Mouse (Mus musculus) heart, embryonic 12.5 days (tissue): ENCODE data around the gene Kif11. TPM values are rescaled to one million over a fixed set of nuclear protein-coding genes. Genes with fewer than 3 reads are reported as not detected.

ENCODE experiments used
- ATAC-seq: fragments of 200-750 bp; cut with Nextera tagmentation; 2 replicates; pipeline ENCODE4 v1.8.0; 2017; ENCODE audit warnings: moderate TSS enrichment, moderate library complexity; ENCODE audit not compliant: insufficient number of reproducible peaks, low FRiP score
- H3K27ac ChIP-seq: fragments of 300-500 bp; sonication (generic); 2 replicates; pipeline ENCODE4 v1.5.1; 2016; ENCODE audit warnings: mild to moderate bottlenecking, moderate library complexity; ENCODE audit not compliant: poor library complexity, severe bottlenecking
- H3K27me3 ChIP-seq: fragments of 300-500 bp; sonication (generic); replicated peaks from 2 replicates; pipeline ENCODE4 v1.6.1; 2016; ENCODE audit warnings: mild to moderate bottlenecking, moderate library complexity
- H3K36me3 ChIP-seq: fragments of 300-500 bp; sonication (generic); 2 replicates; pipeline ENCODE4 v1.6.1; 2016; ENCODE audit warnings: mild to moderate bottlenecking, moderate library complexity
- H3K4me1 ChIP-seq: fragments of 300-500 bp; sonication (generic); replicated peaks from 2 replicates; pipeline ENCODE4 v1.6.1; 2016; ENCODE audit warnings: mild to moderate bottlenecking
- H3K4me2 ChIP-seq: fragments of 300-500 bp; sonication (generic); 2 replicates; pipeline ENCODE4 v1.6.1; 2016; ENCODE audit warnings: mild to moderate bottlenecking, moderate library complexity
- H3K4me3 ChIP-seq: fragments of 300-500 bp; sonication (generic); 2 replicates; pipeline ENCODE4 v1.5.1; 2016; ENCODE audit warnings: mild to moderate bottlenecking
- H3K9ac ChIP-seq: fragments of 300-500 bp; sonication (generic); 2 replicates; pipeline ENCODE4 v1.6.1; 2016; ENCODE audit warnings: mild to moderate bottlenecking, moderate library complexity
- H3K9me3 ChIP-seq: fragments of 300-500 bp; sonication (generic); replicated peaks from 2 replicates; pipeline ENCODE4 v1.6.1; 2016; ENCODE audit warnings: mild to moderate bottlenecking, moderate library complexity
- WGBS: fragments of 180-500 bp; shearing (Covaris S2); methylation state at CpG from one replicate; pipeline ENCODE4 v1.1.7; 2016; 5-methylcytosine and 5-hydroxymethylcytosine counted together
- polyA plus RNA-seq: library from polyadenylated mRNA; unstranded; fragments of >200 nt; fragmentation: Nextera tagmentation; extraction: Ambion mirVana; gene quantifications from 2 replicates; pipeline ENCODE4 v1.2.1, GENCODE M21; 2016

Gene Kif11
- polyA plus RNA-seq, 1 experiment from 2014 or later, result 53.6 TPM

GRCm38 (mm10) chr19:37377404-37377990, 1.3 kb downstream of the Kif11 start:
- Histone ChIP-seq H3K27me3 (no peaks in the 10 kb centered on the region), H3K4me1 (peaks cover 26% of the 10 kb centered on the region), H3K27ac (no peak overlapping the region), H3K4me3 (peak overlapping the region; percentile 91), H3K9ac (peak overlapping the region; percentile 64), H3K4me2 (peak overlapping the region; percentile 67), H3K9me3 (no peaks in the 10 kb centered on the region), H3K36me3 (0 out of 2 replicates have a peak, but pooled peaks cover 2% of the 10 kb centered on the region)
- 27% methylated on average over 8 of the region's 8 CpGs for WGBS
- ATAC-seq, result no peak

- peak overlapping the region; percentile 13; the same call in 1 of the 2 replicates for H3K4me3 ChIP-seq
- H3K27ac ChIP-seq, result no peak overlapping the region
- H3K27me3 ChIP-seq, result no peaks in the 10 kb centered on the region
- ATAC-seq, result no peak
- peaks cover 7% of the 10 kb centered on the region; the same call in 1 of the 2 replicates for H3K36me3 ChIP-seq
- no peak overlapping the region for H3K9ac ChIP-seq
- WGBS, result 84% methylated on average over 6 of the region's 6 CpGs
- no peak overlapping the region for H3K4me2 ChIP-seq
- H3K9me3 ChIP-seq, result no peaks in the 10 kb centered on the region
- H3K4me1 ChIP-seq, result peaks cover 26% of the 10 kb centered on the region
Measured at GRCm38 (mm10) chr19:37378816-37379215, 2.6 kb downstream of the Kif11 start.

GRCm38 (mm10) chr19:37386126-37386525, 9.9 kb downstream of the Kif11 start:
- H3K4me1 ChIP-seq, result peaks cover 4% of the 10 kb centered on the region; the same call in 1 of the 2 replicates
- H3K4me3 ChIP-seq, result no peak overlapping the region
- no peaks in the 10 kb centered on the region for H3K9me3 ChIP-seq
- ATAC-seq, result no peak
- H3K27ac ChIP-seq, result no peak overlapping the region
- no peak overlapping the region for H3K4me2 ChIP-seq
- no peaks in the 10 kb centered on the region for H3K27me3 ChIP-seq
- peaks cover 44% of the 10 kb centered on the region for H3K36me3 ChIP-seq
- WGBS, result 68% methylated on average over 3 of the region's 3 CpGs
- no peak overlapping the region for H3K9ac ChIP-seq

- Histone ChIP-seq H3K27me3 (no peaks in the 10 kb centered on the region), H3K4me3 (no peak overlapping the region), H3K36me3 (peaks cover 61% of the 10 kb centered on the region), H3K27ac (no peak overlapping the region), H3K9me3 (no peaks in the 10 kb centered on the region), H3K4me1 (no peaks in the 10 kb centered on the region), H3K4me2 (no peak overlapping the region), H3K9ac (no peak overlapping the region)
- ATAC-seq, result no peak
- WGBS, result 96% methylated on average over 3 of the region's 3 CpGs
Measured at GRCm38 (mm10) chr19:37391869-37392268, 15.7 kb downstream of the Kif11 start.

- no peaks in the 10 kb centered on the region for H3K27me3 ChIP-seq
- H3K9ac ChIP-seq, result no peak overlapping the region
- no peaks in the 10 kb centered on the region for H3K4me1 ChIP-seq
- H3K4me3 ChIP-seq, result no peak overlapping the region
- no peak for ATAC-seq
- H3K27ac ChIP-seq, result no peak overlapping the region
- 95% methylated on average over 3 of the region's 3 CpGs for WGBS
- H3K36me3 ChIP-seq, result peaks cover 72% of the 10 kb centered on the region
- H3K9me3 ChIP-seq, result no peaks in the 10 kb centered on the region
- no peak overlapping the region for H3K4me2 ChIP-seq
Measured at GRCm38 (mm10) chr19:37396279-37396678, 20.1 kb downstream of the Kif11 start.

GRCm38 (mm10) chr19:37400936-37401335, 24.7 kb downstream of the Kif11 start:
- Histone ChIP-seq H3K4me3 (no peak overlapping the region), H3K27ac (no peak overlapping the region), H3K9ac (no peak overlapping the region), H3K27me3 (no peaks in the 10 kb centered on the region), H3K9me3 (no peaks in the 10 kb centered on the region), H3K36me3 (peaks cover 79% of the 10 kb centered on the region), H3K4me1 (no peaks in the 10 kb centered on the region), H3K4me2 (no peak overlapping the region)
- WGBS, result 84% methylated on average over 6 of the region's 6 CpGs
- no peak for ATAC-seq

GRCm38 (mm10) chr19:37418294-37418693, 42.1 kb downstream of the Kif11 start:
- Histone ChIP-seq H3K36me3 (peaks cover 66% of the 10 kb centered on the region), H3K4me3 (no peak overlapping the region), H3K27me3 (no peaks in the 10 kb centered on the region), H3K4me1 (no peaks in the 10 kb centered on the region), H3K4me2 (no peak overlapping the region), H3K27ac (no peak overlapping the region), H3K9ac (no peak overlapping the region), H3K9me3 (no peaks in the 10 kb centered on the region)
- WGBS, result 83% methylated on average over 4 of the region's 4 CpGs
- no peak for ATAC-seq

- H3K9me3 ChIP-seq, result no peaks in the 10 kb centered on the region
- no peak for ATAC-seq
- no peaks in the 10 kb centered on the region for H3K27me3 ChIP-seq
- no peak overlapping the region for H3K4me3 ChIP-seq
- no peak overlapping the region for H3K9ac ChIP-seq
- WGBS, result 42% methylated on average over 3 of the region's 3 CpGs
- peaks cover 61% of the 10 kb centered on the region for H3K36me3 ChIP-seq
- H3K4me1 ChIP-seq, result no peaks in the 10 kb centered on the region
- H3K4me2 ChIP-seq, result no peak overlapping the region
- H3K27ac ChIP-seq, result no peak overlapping the region
Measured at GRCm38 (mm10) chr19:37419613-37420012, 43.4 kb downstream of the Kif11 start.

GRCm38 (mm10) chr19:37428589-37428988, 52.4 kb downstream of the Kif11 start:
- H3K9me3 ChIP-seq, result no peaks in the 10 kb centered on the region; the same call in 1 of the 2 replicates
- H3K4me2 ChIP-seq, result no peak overlapping the region
- no peak overlapping the region for H3K4me3 ChIP-seq
- ATAC-seq, result no peak
- WGBS, result 76% methylated on average over 5 of the region's 5 CpGs
- H3K27me3 ChIP-seq, result peaks cover 50% of the 10 kb centered on the region
- no peak overlapping the region for H3K9ac ChIP-seq
- H3K36me3 ChIP-seq, result peaks cover 1% of the 10 kb centered on the region; the same call in 1 of the 2 replicates
- no peak overlapping the region for H3K27ac ChIP-seq
- 0 out of 2 replicates have a peak, but pooled peaks cover 2% of the 10 kb centered on the region for H3K4me1 ChIP-seq

- ATAC-seq, result no peak
- Histone ChIP-seq H3K9me3 (no peaks in the 10 kb centered on the region), H3K4me1 (peaks cover 13% of the 10 kb centered on the region; the same call in 1 of the 2 replicates), H3K27me3 (peaks cover 59% of the 10 kb centered on the region), H3K4me3 (no peak overlapping the region), H3K9ac (no peak overlapping the region), H3K27ac (no peak overlapping the region), H3K4me2 (no peak overlapping the region), H3K36me3 (no peaks in the 10 kb centered on the region)
- WGBS, result 90% methylated on average over 11 of the region's 11 CpGs
Measured at GRCm38 (mm10) chr19:37431139-37431756, 55.0 kb downstream of the Kif11 start.

- Histone ChIP-seq H3K4me2 (peak overlapping the region; percentile 81), H3K9me3 (no peaks in the 10 kb centered on the region), H3K4me3 (peak overlapping the region; percentile 0; the same call in 1 of the 2 replicates), H3K27ac (no peak overlapping the region), H3K27me3 (peaks cover 66% of the 10 kb centered on the region), H3K4me1 (peaks cover 18% of the 10 kb centered on the region), H3K9ac (no peak overlapping the region), H3K36me3 (no peaks in the 10 kb centered on the region)
- 22% methylated on average over 16 of the region's 16 CpGs for WGBS
- no peak for ATAC-seq
Measured at GRCm38 (mm10) chr19:37432868-37433570, 56.8 kb downstream of the Kif11 start.
